Mouse (Mus musculus): ENCODE data around the gene Cbx8. TPM values are rescaled to one million over a fixed set of nuclear protein-coding genes. Genes with fewer than 3 reads are reported as not detected.

Cbx8 gene
- polyA plus RNA-seq, 1 experiment: 4.7 TPM

GRCm38 (mm10) chr11:119075805-119076204, 35.0 kb upstream of the Cbx8 start:
- TF ChIP-seq CTCF (IDR thresholded peaks at IDR 0.05; ENCODE audit: extremely low read depth, insufficient read length, insufficient replicate concordance, low read depth, low read length) (no peak), POLR2A (IDR thresholded peaks at IDR 0.05; ENCODE audit: low read depth, low read length) (no peak)
- H3K27me3 ChIP-seq (ENCODE audit: control insufficient read depth, insufficient read depth, low read length): no peaks in the 10 kb centered on the region

GRCm38 (mm10) chr11:119073876-119074433, 33.2 kb upstream of the Cbx8 start:
- H3K4me1 ChIP-seq (ENCODE audit: control insufficient read depth, insufficient read depth, insufficient read length, low read length): peaks cover 7% of the 10 kb centered on the region
- no peak for TF ChIP-seq POLR2A (IDR thresholded peaks at IDR 0.05; ENCODE audit: low read depth, low read length)
- TF ChIP-seq CTCF (IDR thresholded peaks at IDR 0.05; ENCODE audit: extremely low read depth, insufficient read length, insufficient replicate concordance, low read depth, low read length): no peak
- no peaks in the 10 kb centered on the region for H3K36me3 ChIP-seq (ENCODE audit: control insufficient read depth, insufficient read depth, low read length)
- WGBS: 87% methylated on average over 6 of the region's 6 CpGs
- H3K27ac ChIP-seq (ENCODE audit: insufficient read depth, low read depth, low read length): no peak overlapping the region
- H3K27me3 ChIP-seq (ENCODE audit: control insufficient read depth, insufficient read depth, low read length): no peaks in the 10 kb centered on the region
- no peak overlapping the region for H3K4me3 ChIP-seq (ENCODE audit: low read depth, low read length)

More at GRCm38 (mm10) chr11:119075805-119076204, 35.0 kb upstream of the Cbx8 start:
- 91% methylated on average over 5 of the region's 5 CpGs for WGBS
- Histone ChIP-seq H3K4me1 (ENCODE audit: control insufficient read depth, insufficient read depth, insufficient read length, low read length) (peaks cover 13% of the 10 kb centered on the region), H3K36me3 (ENCODE audit: control insufficient read depth, insufficient read depth, low read length) (peaks cover 10% of the 10 kb centered on the region), H3K27ac (ENCODE audit: insufficient read depth, low read depth, low read length) (0 out of 2 replicates have a peak overlapping the region, but pooled peaks have one; percentile 24), H3K4me3 (ENCODE audit: low read depth, low read length) (no peak overlapping the region)

GRCm38 (mm10) chr11:119072986-119073385, 32.2 kb upstream of the Cbx8 start:
- Histone ChIP-seq H3K4me1 (ENCODE audit: control insufficient read depth, insufficient read depth, insufficient read length, low read length) (0 out of 2 replicates have a peak, but pooled peaks cover 4% of the 10 kb centered on the region), H3K27ac (ENCODE audit: insufficient read depth, low read depth, low read length) (no peak overlapping the region), H3K4me3 (ENCODE audit: low read depth, low read length) (no peak overlapping the region), H3K27me3 (ENCODE audit: control insufficient read depth, insufficient read depth, low read length) (no peaks in the 10 kb centered on the region), H3K36me3 (ENCODE audit: control insufficient read depth, insufficient read depth, low read length) (no peaks in the 10 kb centered on the region)
- no peak for TF ChIP-seq CTCF (IDR thresholded peaks at IDR 0.05; ENCODE audit: extremely low read depth, insufficient read length, insufficient replicate concordance, low read depth, low read length)
- TF ChIP-seq POLR2A (IDR thresholded peaks at IDR 0.05; ENCODE audit: low read depth, low read length): no peak
- WGBS: 76% methylated on average over 6 of the region's 6 CpGs

GRCm38 (mm10) chr11:119072239-119072638, 31.5 kb upstream of the Cbx8 start:
- Histone ChIP-seq H3K27me3 (ENCODE audit: control insufficient read depth, insufficient read depth, low read length) (no peaks in the 10 kb centered on the region), H3K27ac (ENCODE audit: insufficient read depth, low read depth, low read length) (no peak overlapping the region), H3K4me1 (ENCODE audit: control insufficient read depth, insufficient read depth, insufficient read length, low read length) (0 out of 2 replicates have a peak, but pooled peaks cover 4% of the 10 kb centered on the region), H3K4me3 (ENCODE audit: low read depth, low read length) (no peak overlapping the region), H3K36me3 (ENCODE audit: control insufficient read depth, insufficient read depth, low read length) (no peaks in the 10 kb centered on the region)
- WGBS: 52% methylated on average over 7 of the region's 7 CpGs
- TF ChIP-seq POLR2A (IDR thresholded peaks at IDR 0.05; ENCODE audit: low read depth, low read length): no peak
- TF ChIP-seq CTCF (IDR thresholded peaks at IDR 0.05; ENCODE audit: extremely low read depth, insufficient read length, insufficient replicate concordance, low read depth, low read length): no peak

- H3K4me1 ChIP-seq (ENCODE audit: control insufficient read depth, insufficient read depth, insufficient read length, low read length): no peaks in the 10 kb centered on the region
- TF ChIP-seq POLR2A (IDR thresholded peaks at IDR 0.05; ENCODE audit: low read depth, low read length): no peak
- TF ChIP-seq CTCF (IDR thresholded peaks at IDR 0.05; ENCODE audit: extremely low read depth, insufficient read length, insufficient replicate concordance, low read depth, low read length): no peak
- 88% methylated on average over 8 of the region's 8 CpGs for WGBS
- H3K27me3 ChIP-seq (ENCODE audit: control insufficient read depth, insufficient read depth, low read length): no peaks in the 10 kb centered on the region
- H3K4me3 ChIP-seq (ENCODE audit: low read depth, low read length): no peak overlapping the region
- no peak overlapping the region for H3K27ac ChIP-seq (ENCODE audit: insufficient read depth, low read depth, low read length)
- H3K36me3 ChIP-seq (ENCODE audit: control insufficient read depth, insufficient read depth, low read length): no peaks in the 10 kb centered on the region
Measured at GRCm38 (mm10) chr11:119066841-119067240, 26.1 kb upstream of the Cbx8 start.

GRCm38 (mm10) chr11:119059256-119059655, 18.5 kb upstream of the Cbx8 start:
- Histone ChIP-seq H3K4me1 (ENCODE audit: control insufficient read depth, insufficient read depth, insufficient read length, low read length) (peaks cover 24% of the 10 kb centered on the region), H3K27ac (ENCODE audit: insufficient read depth, low read depth, low read length) (no peak overlapping the region), H3K27me3 (ENCODE audit: control insufficient read depth, insufficient read depth, low read length) (peaks cover 36% of the 10 kb centered on the region), H3K36me3 (ENCODE audit: control insufficient read depth, insufficient read depth, low read length) (no peaks in the 10 kb centered on the region), H3K4me3 (ENCODE audit: low read depth, low read length) (no peak overlapping the region)
- 32% methylated on average over 3 of the region's 3 CpGs for WGBS
- TF ChIP-seq POLR2A (IDR thresholded peaks at IDR 0.05; ENCODE audit: low read depth, low read length): no peak
- no peak for TF ChIP-seq CTCF (IDR thresholded peaks at IDR 0.05; ENCODE audit: extremely low read depth, insufficient read length, insufficient replicate concordance, low read depth, low read length)

GRCm38 (mm10) chr11:119058041-119058995, 17.5 kb upstream of the Cbx8 start:
- H3K27me3 ChIP-seq (ENCODE audit: control insufficient read depth, insufficient read depth, low read length): peaks cover 45% of the 10 kb centered on the region
- H3K27ac ChIP-seq (ENCODE audit: insufficient read depth, low read depth, low read length): peak overlapping the region; percentile 4; the same call in 1 of the 2 replicates
- peak overlapping the region; percentile 71 for H3K4me3 ChIP-seq (ENCODE audit: low read depth, low read length)
- H3K4me1 ChIP-seq (ENCODE audit: control insufficient read depth, insufficient read depth, insufficient read length, low read length): peaks cover 27% of the 10 kb centered on the region
- no peak for TF ChIP-seq POLR2A (IDR thresholded peaks at IDR 0.05; ENCODE audit: low read depth, low read length)
- TF ChIP-seq CTCF (IDR thresholded peaks at IDR 0.05; ENCODE audit: extremely low read depth, insufficient read length, insufficient replicate concordance, low read depth, low read length): peak; percentile 34; the same call in 1 of the 2 replicates
- 2% methylated on average over 58 of the region's 58 CpGs for WGBS
- no peaks in the 10 kb centered on the region for H3K36me3 ChIP-seq (ENCODE audit: control insufficient read depth, insufficient read depth, low read length)

Measured in small intestine, adult 2 months (tissue).